Mouse (Mus musculus) liver, embryonic 13.5 days (tissue): ENCODE measurements at regions not wholly inside any gene's neighbourhood (a gene's known extent, or its start where the extent isn't known, plus 50 kb on each side); places are given as distances from the start of the nearest gene placed in this dataset. TPM values are rescaled to one million over a fixed set of nuclear protein-coding genes. Genes with fewer than 3 reads are reported as not detected.
"Not testable (repeated sequence)": the region's sequence is repeated elsewhere in the genome, so short reads cannot be mapped to it uniquely, and the experiment has no call there.

Source experiments
- ATAC-seq: fragments of 200-750 bp; cut with Nextera tagmentation; 2 replicates; pipeline ENCODE4 v1.8.0; 2017; ENCODE audit warnings: low read depth, mild to moderate bottlenecking, moderate number of reproducible peaks, moderate library complexity
- DNase-seq: peaks from one replicate; pipeline ENCODE4 v3.0.0; 2022
- H3K27ac ChIP-seq: fragments of 300-500 bp; sonication (generic); 2 replicates; pipeline ENCODE4 v1.5.1; 2015; ENCODE audit warnings: moderate library complexity, mild to moderate bottlenecking, inconsistent platforms
- H3K27me3 ChIP-seq: fragments of 300-500 bp; sonication (generic); 2 replicates; pipeline ENCODE4 v1.6.1; 2015; ENCODE audit warnings: mild to moderate bottlenecking, inconsistent platforms
- H3K36me3 ChIP-seq: fragments of 300-500 bp; sonication (generic); 2 replicates; pipeline ENCODE4 v1.6.1; 2015; ENCODE audit warnings: mild to moderate bottlenecking, inconsistent platforms
- H3K4me1 ChIP-seq: fragments of 300-500 bp; sonication (generic); replicated peaks from 2 replicates; pipeline ENCODE4 v1.6.1; 2015; ENCODE audit warnings: inconsistent platforms
- H3K4me2 ChIP-seq: fragments of 300-500 bp; sonication (generic); 2 replicates; pipeline ENCODE4 v1.6.1; 2015; ENCODE audit warnings: inconsistent platforms, mild to moderate bottlenecking, moderate library complexity
- H3K4me3 ChIP-seq: fragments of 300-500 bp; sonication (generic); replicated peaks from 2 replicates; pipeline ENCODE4 v1.5.1; 2015; ENCODE audit warnings: mild to moderate bottlenecking, inconsistent platforms
- H3K9ac ChIP-seq: fragments of 300-500 bp; sonication (generic); 2 replicates; pipeline ENCODE4 v1.6.1; 2015; ENCODE audit warnings: mild to moderate bottlenecking, inconsistent platforms
- H3K9me3 ChIP-seq: fragments of 300-500 bp; sonication (generic); replicated peaks from 2 replicates; pipeline ENCODE4 v1.6.1; 2016; ENCODE audit warnings: inconsistent platforms
- WGBS: fragments of 180-500 bp; shearing (Covaris S2); methylation state at CpG from one replicate; pipeline ENCODE4 v1.1.7; 2015; ENCODE audit not compliant: insufficient replicate concordance; 5-methylcytosine and 5-hydroxymethylcytosine counted together
- microRNA-seq: library from miRNA; unstranded; fragments of <30 nt; microRNA quantifications from one replicate; pipeline ENCODE4, GENCODE M21; 2016

GRCm38 (mm10) chr12:15078615-15079014 lies 738.1 kb downstream of the Trib2 start:
- ATAC-seq (no peak), DNase-seq (no peak)
- Histone ChIP-seq H3K27ac (no peak overlapping the region), H3K4me2 (no peak overlapping the region), H3K9me3 (no peaks in the 10 kb centered on the region), H3K36me3 (no peaks in the 10 kb centered on the region), H3K9ac (no peak overlapping the region), H3K4me1 (no peaks in the 10 kb centered on the region), H3K4me3 (no peak overlapping the region), H3K27me3 (no peaks in the 10 kb centered on the region)
- WGBS = 54% methylated on average over 2 of the region's 2 CpGs

- no peaks in the 10 kb centered on the region for H3K36me3 ChIP-seq
- no peaks in the 10 kb centered on the region for H3K9me3 ChIP-seq
- ATAC-seq = no peak
- H3K4me3 ChIP-seq = no peak overlapping the region
- 39% methylated on average over 1 of the region's 1 CpGs for WGBS
- no peak overlapping the region for H3K27ac ChIP-seq
- H3K9ac ChIP-seq = no peak overlapping the region
- H3K27me3 ChIP-seq = no peaks in the 10 kb centered on the region
- no peak for DNase-seq
- H3K4me1 ChIP-seq = no peaks in the 10 kb centered on the region
- no peak overlapping the region for H3K4me2 ChIP-seq
These were observed 752.4 kb downstream of the Trib2 start for GRCm38 (mm10) chr12:15064351-15064750.

- ATAC-seq (no peak), DNase-seq (no peak)
- no peaks in the 10 kb centered on the region for H3K4me1 ChIP-seq
- 75% methylated on average over 5 of the region's 5 CpGs for WGBS
- no peaks in the 10 kb centered on the region for H3K27me3 ChIP-seq
- H3K9ac ChIP-seq = no peak overlapping the region
- no peak overlapping the region for H3K4me2 ChIP-seq
- no peaks in the 10 kb centered on the region for H3K9me3 ChIP-seq
- H3K4me3 ChIP-seq = no peak overlapping the region
- no peaks in the 10 kb centered on the region for H3K36me3 ChIP-seq
- H3K27ac ChIP-seq = no peak overlapping the region
These were observed 765.3 kb downstream of the Trib2 start for GRCm38 (mm10) chr12:15051387-15051786.

- Histone ChIP-seq H3K9me3 (no peaks in the 10 kb centered on the region), H3K27me3 (no peaks in the 10 kb centered on the region), H3K27ac (no peak overlapping the region), H3K9ac (no peak overlapping the region), H3K4me3 (no peak overlapping the region), H3K36me3 (no peaks in the 10 kb centered on the region), H3K4me1 (no peaks in the 10 kb centered on the region), H3K4me2 (no peak overlapping the region)
- DNase-seq = no peak
- no peak for ATAC-seq
- 71% methylated on average over 2 of the region's 2 CpGs for WGBS
These were observed 773.5 kb downstream of the Trib2 start for GRCm38 (mm10) chr12:15043264-15043663.

GRCm38 (mm10) chr12:15011091-15011490 lies 805.6 kb downstream of the Trib2 start:
- Histone ChIP-seq H3K4me3 (no peak overlapping the region), H3K4me1 (no peaks in the 10 kb centered on the region), H3K9ac (no peak overlapping the region), H3K36me3 (no peaks in the 10 kb centered on the region), H3K27ac (no peak overlapping the region), H3K27me3 (no peaks in the 10 kb centered on the region), H3K4me2 (no peak overlapping the region), H3K9me3 (no peaks in the 10 kb centered on the region)
- no peak for ATAC-seq
- DNase-seq = no peak

GRCm38 (mm10) chr12:15002401-15002800 lies 814.3 kb downstream of the Trib2 start:
- H3K27me3 ChIP-seq, H3K4me3 ChIP-seq, H3K9me3 ChIP-seq, ATAC-seq, H3K9ac ChIP-seq, H3K4me2 ChIP-seq, DNase-seq, H3K4me1 ChIP-seq, H3K27ac ChIP-seq, H3K36me3 ChIP-seq: not testable (repeated sequence)
- 20% methylated on average over 1 of the region's 1 CpGs for WGBS

Small RNA genes lying in the stretch of these regions (microRNA-seq; reads per million reads assigned to microRNA genes)
- not detected for gene Gm27682
